Mouse (Mus musculus) forebrain, embryonic 14.5 days (tissue): Measurements from ENCODE around the gene Acsm5. TPM values are rescaled to one million over a fixed set of nuclear protein-coding genes. Genes with fewer than 3 reads are reported as not detected.

Source experiments
- ATAC-seq: fragments of 200-750 bp; cut with Nextera tagmentation; 2 replicates; pipeline ENCODE4 v1.8.0; 2017; ENCODE audit warnings: mild to moderate bottlenecking, moderate library complexity
- DNase-seq: peaks from one replicate; pipeline ENCODE4 v3.0.0-alpha.2; 2015; ENCODE audit warnings: low spot score
- H3K27ac ChIP-seq: fragments of 300-500 bp; sonication (generic); 2 replicates; pipeline ENCODE4 v1.5.1; 2014; ENCODE audit warnings: low read depth, mild to moderate bottlenecking, control low read depth, low read length, moderate library complexity
- H3K27me3 ChIP-seq: fragments of 300-500 bp; sonication (generic); replicated peaks from 2 replicates; pipeline ENCODE4 v1.6.1; 2014; ENCODE audit warnings: low read length, control low read depth, mixed read lengths; ENCODE audit not compliant: control insufficient read depth, insufficient read depth
- H3K36me3 ChIP-seq: fragments of 300-500 bp; sonication (generic); 2 replicates; pipeline ENCODE4 v1.6.1; 2014; ENCODE audit warnings: low read length, control low read depth; ENCODE audit not compliant: control insufficient read depth, insufficient read depth
- H3K4me1 ChIP-seq: fragments of 300-500 bp; sonication (generic); 2 replicates; pipeline ENCODE4 v1.6.1; 2014; ENCODE audit warnings: antibody characterized with exemption, low read length, control low read depth; ENCODE audit not compliant: control insufficient read depth, insufficient read depth
- H3K4me2 ChIP-seq: fragments of 300-500 bp; sonication (generic); 2 replicates; pipeline ENCODE4 v1.6.1; 2014; ENCODE audit warnings: mild to moderate bottlenecking, control low read depth, low read length
- H3K4me3 ChIP-seq: fragments of 300-500 bp; sonication (generic); 2 replicates; pipeline ENCODE4 v1.5.1; 2014; ENCODE audit warnings: low read depth, low read length, control low read depth
- H3K9ac ChIP-seq: fragments of 300-500 bp; sonication (generic); 2 replicates; pipeline ENCODE4 v1.6.1; 2014; ENCODE audit warnings: mild to moderate bottlenecking, low read length, control low read depth, moderate library complexity
- H3K9me3 ChIP-seq: fragments of 300-500 bp; sonication (generic); replicated peaks from 2 replicates; pipeline ENCODE4 v1.6.1; 2016; ENCODE audit warnings: low read length, control low read depth, mixed read lengths; ENCODE audit not compliant: control insufficient read depth
- WGBS: fragments of 180-500 bp; shearing (Covaris S2); extraction: QIAGEN DNeasy Blood & Tissue Kit; methylation state at CpG from one replicate; pipeline ENCODE4 v1.1.7; 2014; 5-methylcytosine and 5-hydroxymethylcytosine counted together
- polyA plus RNA-seq: library from polyadenylated mRNA; unstranded; fragments of >200 nt; fragmentation: Nextera tagmentation; extraction: Ambion mirVana; gene quantifications from 2 replicates; pipeline ENCODE4 v1.2.1, GENCODE M21; 2014

Gene Acsm5
- polyA plus RNA-seq, 1 experiment from 2014 or later = not detected

GRCm38 (mm10) chr7:119527548-119527947 lies 8.3 kb downstream of the Acsm5 start:
- no peak overlapping the region for H3K27ac ChIP-seq
- H3K4me2 ChIP-seq = no peak overlapping the region
- H3K4me3 ChIP-seq = no peak overlapping the region
- H3K36me3 ChIP-seq = no peaks in the 10 kb centered on the region
- no peak for ATAC-seq
- H3K9me3 ChIP-seq = no peaks in the 10 kb centered on the region
- H3K4me1 ChIP-seq = peaks cover 2% of the 10 kb centered on the region; the same call in 1 of the 2 replicates
- 46% methylated on average over 2 of the region's 2 CpGs for WGBS
- H3K9ac ChIP-seq = no peak overlapping the region
- no peak for DNase-seq
- H3K27me3 ChIP-seq = no peaks in the 10 kb centered on the region

DNA sequence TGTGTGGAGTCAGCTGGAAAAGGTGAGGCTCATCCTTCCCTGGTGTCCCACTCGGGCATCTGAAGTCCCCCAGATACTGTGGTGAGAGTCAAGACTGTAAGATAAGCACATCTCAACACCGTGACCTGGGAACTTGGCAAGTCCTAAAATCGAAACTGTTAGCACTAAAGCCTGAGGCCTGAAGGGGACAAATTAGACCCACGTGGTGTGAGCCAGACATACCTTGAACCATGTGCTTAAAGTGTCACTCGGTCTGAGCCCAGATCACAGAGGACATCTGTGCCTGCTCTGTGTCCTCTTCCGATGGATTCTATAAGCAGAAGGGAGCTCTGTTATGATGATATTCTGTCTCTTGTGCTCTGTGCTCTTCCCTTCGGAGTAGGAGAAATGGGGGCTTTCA lies 9.4 kb downstream of the Acsm5 start:
- ATAC-seq = no peak
- no peak overlapping the region for H3K27ac ChIP-seq
- WGBS = 85% methylated on average over 7 of the region's 7 CpGs
- H3K4me3 ChIP-seq = no peak overlapping the region
- H3K4me1 ChIP-seq = peaks cover 2% of the 10 kb centered on the region; the same call in 1 of the 2 replicates
- H3K4me2 ChIP-seq = no peak overlapping the region
- H3K36me3 ChIP-seq = no peaks in the 10 kb centered on the region
- H3K9ac ChIP-seq = no peak overlapping the region
- no peaks in the 10 kb centered on the region for H3K9me3 ChIP-seq
- H3K27me3 ChIP-seq = no peaks in the 10 kb centered on the region
- DNase-seq = no peak

DNA sequence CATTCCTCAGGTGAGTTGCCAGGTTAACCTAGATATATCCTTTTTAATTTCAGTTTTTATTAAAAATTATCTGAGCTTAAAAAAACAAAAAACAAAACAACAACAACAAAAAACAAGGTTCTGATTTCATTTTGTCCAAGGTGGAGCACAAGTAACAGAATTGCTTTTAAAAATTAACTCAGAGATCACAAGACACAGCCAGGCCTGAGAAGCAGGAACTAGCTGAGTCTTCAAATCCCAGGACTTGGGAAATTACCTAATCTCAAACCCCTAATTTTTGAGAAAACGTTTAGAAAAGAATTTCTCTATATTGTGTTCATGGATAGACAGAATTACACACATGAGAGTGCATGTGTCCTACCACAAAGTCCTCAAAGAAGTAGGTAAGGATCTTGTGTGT lies 13.7 kb downstream of the Acsm5 start:
- no peak overlapping the region for H3K9ac ChIP-seq
- no peak overlapping the region for H3K27ac ChIP-seq
- DNase-seq (no peak), ATAC-seq (no peak)
- no peaks in the 10 kb centered on the region for H3K36me3 ChIP-seq
- 62% methylated on average over 1 of the region's 1 CpGs for WGBS
- H3K4me2 ChIP-seq = no peak overlapping the region
- no peaks in the 10 kb centered on the region for H3K4me1 ChIP-seq
- H3K4me3 ChIP-seq = no peak overlapping the region
- no peaks in the 10 kb centered on the region for H3K9me3 ChIP-seq
- no peaks in the 10 kb centered on the region for H3K27me3 ChIP-seq

- H3K4me2 ChIP-seq = no peak overlapping the region
- H3K9ac ChIP-seq = no peak overlapping the region
- no peaks in the 10 kb centered on the region for H3K4me1 ChIP-seq
- no peaks in the 10 kb centered on the region for H3K9me3 ChIP-seq
- no peak overlapping the region for H3K27ac ChIP-seq
- no peak for DNase-seq
- ATAC-seq = no peak
- WGBS = 74% methylated on average over 2 of the region's 2 CpGs
- H3K36me3 ChIP-seq = no peaks in the 10 kb centered on the region
- no peaks in the 10 kb centered on the region for H3K27me3 ChIP-seq
- H3K4me3 ChIP-seq = no peak overlapping the region
Measured at GRCm38 (mm10) chr7:119534389-119534788, 15.1 kb downstream of the Acsm5 start.

DNA sequence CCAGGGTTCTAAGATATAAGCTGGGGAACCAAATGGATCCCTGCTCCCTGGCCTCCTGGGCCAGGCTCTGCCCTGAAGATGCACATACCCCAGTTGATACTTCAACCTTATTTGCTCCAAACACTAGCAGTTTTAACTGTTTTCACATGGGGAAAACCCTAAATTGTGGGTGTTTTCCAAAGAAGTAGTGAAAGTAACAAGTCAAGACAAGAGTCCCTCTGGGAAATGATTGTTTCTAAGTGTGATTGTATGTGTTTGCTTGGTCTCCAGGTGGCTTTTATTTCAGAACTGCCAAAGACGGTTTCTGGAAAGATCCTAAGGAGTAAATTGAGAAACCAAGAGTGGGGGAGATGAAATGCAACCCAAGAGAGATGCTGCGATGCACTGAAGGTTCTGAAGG lies 23.2 kb downstream of the Acsm5 start:
- ATAC-seq (no peak), DNase-seq (no peak)
- Histone ChIP-seq H3K4me3 (no peak overlapping the region), H3K4me2 (no peak overlapping the region), H3K27ac (no peak overlapping the region), H3K4me1 (no peaks in the 10 kb centered on the region), H3K9me3 (no peaks in the 10 kb centered on the region), H3K27me3 (no peaks in the 10 kb centered on the region), H3K9ac (no peak overlapping the region), H3K36me3 (no peaks in the 10 kb centered on the region)
- 85% methylated on average over 2 of the region's 2 CpGs for WGBS

DNA sequence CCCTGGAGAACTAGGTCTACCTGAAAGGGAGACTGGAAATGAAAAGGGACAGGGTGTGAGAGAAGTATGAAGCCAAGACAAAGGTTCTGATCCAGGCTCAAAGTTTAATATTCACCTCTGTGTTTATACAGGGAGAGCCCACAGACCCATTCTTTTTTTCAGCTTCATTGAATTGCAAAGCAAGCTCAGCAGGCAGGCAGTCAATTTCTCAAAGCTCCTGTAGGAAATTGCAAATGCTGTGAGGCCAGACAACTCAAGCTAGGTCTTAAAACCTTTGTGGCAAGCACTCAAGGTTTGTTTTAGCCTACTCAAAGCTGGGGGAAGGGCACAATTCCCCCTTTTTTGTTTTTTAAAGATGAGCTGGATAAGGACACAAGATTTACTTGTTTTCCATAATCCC lies 26.3 kb downstream of the Acsm5 start:
- no peak overlapping the region for H3K9ac ChIP-seq
- no peaks in the 10 kb centered on the region for H3K9me3 ChIP-seq
- H3K36me3 ChIP-seq = no peaks in the 10 kb centered on the region
- H3K27ac ChIP-seq = no peak overlapping the region
- no peak for ATAC-seq
- no peak for DNase-seq
- no peaks in the 10 kb centered on the region for H3K27me3 ChIP-seq
- no peak overlapping the region for H3K4me3 ChIP-seq
- no peak overlapping the region for H3K4me2 ChIP-seq
- H3K4me1 ChIP-seq = no peaks in the 10 kb centered on the region

GRCm38 (mm10) chr7:119550471-119551222 lies 31.4 kb downstream of the Acsm5 start:
- ATAC-seq = no peak
- Histone ChIP-seq H3K9me3 (no peaks in the 10 kb centered on the region), H3K36me3 (no peaks in the 10 kb centered on the region), H3K9ac (no peak overlapping the region), H3K4me2 (no peak overlapping the region), H3K4me3 (no peak overlapping the region), H3K27me3 (no peaks in the 10 kb centered on the region), H3K4me1 (no peaks in the 10 kb centered on the region), H3K27ac (no peak overlapping the region)
- 89% methylated on average over 3 of the region's 3 CpGs for WGBS
- DNase-seq = no peak

- Histone ChIP-seq H3K27me3 (no peaks in the 10 kb centered on the region), H3K36me3 (no peaks in the 10 kb centered on the region), H3K4me1 (no peaks in the 10 kb centered on the region), H3K4me3 (no peak within 1 kb of the TSS), H3K9me3 (no peaks in the 10 kb centered on the region), H3K9ac (no peak within 1 kb of the TSS), H3K4me2 (no peak within 1 kb of the TSS), H3K27ac (no peak within 1 kb of the TSS)
- no peak for DNase-seq
- no peak for ATAC-seq
- WGBS = 93% methylated on average over 1 of the region's 1 CpGs
Measured at GRCm38 (mm10) chr7:119554040-119554439, 34.8 kb downstream of the Acsm5 start, which contains the start of gene Acsm2. Acsm2 (plus strand) TSS chr7:119554340.

DNA sequence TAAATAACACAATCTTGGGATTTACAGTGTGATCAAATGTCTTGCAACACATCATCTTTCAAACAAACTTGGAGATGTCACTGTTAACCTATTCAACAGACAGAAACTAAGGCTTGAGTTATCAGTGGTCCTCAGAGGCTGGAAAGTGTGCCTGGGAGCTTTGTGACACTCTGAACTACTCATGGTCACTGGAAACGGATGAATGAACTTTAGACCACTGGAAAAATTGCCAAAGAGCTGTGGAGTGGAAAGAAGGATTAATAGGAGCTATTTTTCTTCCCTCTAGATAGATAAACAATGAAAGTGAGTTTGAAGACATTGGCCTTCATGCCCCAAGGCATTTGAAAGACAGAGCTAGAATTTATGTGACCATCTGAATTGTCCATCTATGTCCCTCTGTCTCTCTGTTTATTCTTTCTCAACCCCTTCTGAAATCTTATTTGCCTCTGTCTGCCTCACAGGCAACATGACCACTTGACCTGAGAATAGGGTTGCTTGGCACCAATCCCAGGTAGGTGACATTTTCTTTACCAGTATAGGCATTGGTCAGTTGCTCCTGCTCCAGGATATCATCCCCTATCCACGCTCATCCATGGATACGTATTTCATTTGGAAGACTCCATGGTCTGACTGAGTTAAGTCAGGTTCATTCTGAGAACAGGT lies 40.7 kb downstream of the Acsm5 start:
- no peak overlapping the region for H3K4me3 ChIP-seq
- no peak overlapping the region for H3K9ac ChIP-seq
- 89% methylated on average over 3 of the region's 3 CpGs for WGBS
- H3K27ac ChIP-seq = no peak overlapping the region
- DNase-seq = no peak
- no peaks in the 10 kb centered on the region for H3K36me3 ChIP-seq
- no peaks in the 10 kb centered on the region for H3K9me3 ChIP-seq
- ATAC-seq = no peak
- H3K4me1 ChIP-seq = no peaks in the 10 kb centered on the region
- no peak overlapping the region for H3K4me2 ChIP-seq
- no peaks in the 10 kb centered on the region for H3K27me3 ChIP-seq
